Mouse (Mus musculus) forebrain, embryonic 10.5 days (tissue): Measurements from ENCODE around the gene Tor3a. TPM values are rescaled to one million over a fixed set of nuclear protein-coding genes. Genes with fewer than 3 reads are reported as not detected.
"Not testable (repeated sequence)": the region's sequence is repeated elsewhere in the genome, so short reads cannot be mapped to it uniquely, and the experiment has no call there.

Experiments used
- DNase-seq: peaks from one replicate; pipeline ENCODE4 v3.0.0-alpha.2; 2017; ENCODE audit warnings: low spot score; ENCODE audit errors: extremely low spot score
- H3K27ac ChIP-seq: fragments of 300-500 bp; sonication (generic); 2 replicates; pipeline ENCODE4 v1.5.1; 2016; ENCODE audit warnings: mild to moderate bottlenecking
- H3K27me3 ChIP-seq: fragments of 300-500 bp; sonication (generic); 2 replicates; pipeline ENCODE4 v1.6.1; 2016; ENCODE audit warnings: mild to moderate bottlenecking; ENCODE audit not compliant: poor library complexity, severe bottlenecking
- H3K36me3 ChIP-seq: fragments of 300-500 bp; sonication (generic); replicated peaks from 2 replicates; pipeline ENCODE4 v1.6.1; 2016; ENCODE audit warnings: mild to moderate bottlenecking, moderate library complexity
- H3K4me1 ChIP-seq: fragments of 300-500 bp; sonication (generic); 2 replicates; pipeline ENCODE4 v1.6.1; 2016
- H3K4me3 ChIP-seq: fragments of 300-500 bp; sonication (generic); 2 replicates; pipeline ENCODE4 v1.5.1; 2016; ENCODE audit warnings: mild to moderate bottlenecking, moderate library complexity
- H3K9me3 ChIP-seq: fragments of 300-500 bp; sonication (generic); 2 replicates; pipeline ENCODE4 v1.6.1; 2016; ENCODE audit warnings: mild to moderate bottlenecking, moderate library complexity
- WGBS: fragments of 180-500 bp; shearing (Covaris S2); methylation state at CpG from one replicate; pipeline ENCODE4 v1.1.7; 2016; 5-methylcytosine and 5-hydroxymethylcytosine counted together
- polyA plus RNA-seq: library from polyadenylated mRNA; unstranded; fragments of >200 nt; fragmentation: Nextera tagmentation; extraction: Ambion mirVana; gene quantifications from 2 replicates; pipeline ENCODE4 v1.2.1, GENCODE M21; 2016

Tor3a gene
- polyA plus RNA-seq, 1 experiment from 2014 or later, result 6.2 TPM

DNA sequence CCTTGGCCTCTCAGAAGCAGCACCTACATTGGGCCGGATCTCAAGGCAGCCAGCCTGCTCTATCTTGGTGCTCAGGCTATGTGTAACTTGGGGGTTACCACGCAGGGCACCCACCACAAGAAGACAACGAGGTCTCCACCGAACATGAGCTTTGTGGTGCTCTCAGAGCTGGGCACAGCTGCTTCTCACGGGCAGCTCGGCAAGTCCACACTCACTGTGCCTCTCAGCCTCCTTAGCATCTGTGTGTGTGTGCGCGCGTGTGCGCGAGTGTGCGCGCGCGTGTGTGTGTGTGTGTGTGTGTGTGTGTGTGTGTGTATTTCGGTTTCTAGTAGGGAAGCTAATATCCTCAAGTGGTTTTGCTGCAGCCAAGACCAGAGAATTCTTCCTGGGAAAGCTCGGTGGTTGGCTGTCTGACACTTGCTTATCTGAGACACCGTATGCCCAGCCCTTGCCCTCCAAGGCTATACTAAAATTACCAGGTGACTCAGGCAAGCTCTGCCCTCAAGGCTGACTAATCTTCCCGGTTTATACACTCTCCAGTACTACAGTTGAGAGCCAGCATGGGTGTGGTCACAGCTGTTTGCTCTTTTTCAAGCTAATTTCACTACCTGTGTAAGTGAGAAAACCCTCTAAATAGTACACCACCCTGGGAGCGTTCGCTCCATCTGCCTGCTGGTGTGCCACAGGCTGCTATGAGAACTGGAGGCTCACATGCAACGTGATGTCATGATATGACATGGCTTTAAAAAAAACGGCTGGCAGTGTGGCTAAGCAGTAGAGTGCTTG lies 6.8 kb downstream of the Tor3a start:
- no peak overlapping the region for H3K4me3 ChIP-seq
- 88% methylated on average over 23 of the region's 23 CpGs for WGBS
- H3K36me3 ChIP-seq, result no peaks in the 10 kb centered on the region; the same call in 1 of the 2 replicates
- no peaks in the 10 kb centered on the region for H3K9me3 ChIP-seq
- H3K27me3 ChIP-seq, result peaks cover 3% of the 10 kb centered on the region; the same call in 1 of the 2 replicates
- DNase-seq, result no peak
- no peak overlapping the region for H3K27ac ChIP-seq
- peaks cover 21% of the 10 kb centered on the region for H3K4me1 ChIP-seq

DNA sequence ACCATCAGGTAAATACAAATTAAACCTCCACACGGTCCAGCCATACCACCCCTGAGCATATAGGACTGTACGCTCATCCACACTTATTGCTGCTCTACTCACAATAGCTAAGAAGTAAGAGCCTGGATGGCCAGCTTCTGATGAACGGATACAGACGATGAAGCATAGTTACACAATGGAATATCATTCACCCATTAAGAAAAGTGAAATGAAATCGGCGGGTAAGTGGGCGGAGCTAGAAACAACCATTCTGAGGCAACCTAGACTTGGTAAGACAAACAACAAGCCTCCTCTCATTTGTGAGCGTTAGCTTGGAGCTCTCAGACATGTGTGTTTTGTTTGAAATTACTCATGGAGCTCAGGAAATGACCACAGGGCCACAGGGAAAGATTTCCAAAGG lies 8.4 kb downstream of the Tor3a start:
- Histone ChIP-seq H3K36me3 (peaks cover 6% of the 10 kb centered on the region; the same call in 1 of the 2 replicates), H3K4me1 (peaks cover 21% of the 10 kb centered on the region), H3K9me3 (no peaks in the 10 kb centered on the region), H3K4me3 (no peak overlapping the region), H3K27ac (no peak overlapping the region), H3K27me3 (no peaks in the 10 kb centered on the region; the same call in 1 of the 2 replicates)
- no peak for DNase-seq
- 92% methylated on average over 8 of the region's 8 CpGs for WGBS

DNA sequence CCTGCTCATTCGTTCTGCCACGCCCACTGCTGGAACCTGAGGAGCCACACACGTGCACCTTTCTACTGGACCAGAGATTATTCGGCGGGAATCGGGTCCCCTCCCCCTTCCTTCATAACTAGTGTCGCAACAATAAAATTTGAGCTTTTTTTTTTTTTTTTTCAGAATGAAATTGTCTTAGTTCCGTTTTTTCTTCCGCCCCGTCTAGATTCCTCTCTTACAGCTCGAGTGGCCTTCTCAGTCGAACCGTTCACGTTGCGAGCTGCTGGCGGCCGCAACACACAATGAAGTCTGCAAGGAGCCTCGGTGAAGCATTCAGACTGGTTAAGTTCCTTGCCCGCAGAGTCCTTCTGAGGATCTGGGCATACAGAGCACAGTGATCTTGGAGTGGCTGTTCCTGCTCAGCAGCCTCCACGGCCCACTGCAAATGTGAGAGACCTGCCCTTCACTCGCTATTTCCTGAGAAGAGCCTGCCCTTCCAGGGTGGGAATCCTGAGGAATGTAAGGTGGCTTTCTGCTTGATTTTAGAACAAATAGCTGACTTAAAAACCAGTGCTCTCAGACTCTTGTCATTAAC lies 13.4 kb downstream of the Tor3a start:
- not testable (repeated sequence) for H3K27ac ChIP-seq, H3K4me3 ChIP-seq, H3K27me3 ChIP-seq, DNase-seq, H3K4me1 ChIP-seq, H3K9me3 ChIP-seq
- WGBS, result 77% methylated on average over 21 of the region's 21 CpGs
- peaks cover 16% of the 10 kb centered on the region for H3K36me3 ChIP-seq

DNA sequence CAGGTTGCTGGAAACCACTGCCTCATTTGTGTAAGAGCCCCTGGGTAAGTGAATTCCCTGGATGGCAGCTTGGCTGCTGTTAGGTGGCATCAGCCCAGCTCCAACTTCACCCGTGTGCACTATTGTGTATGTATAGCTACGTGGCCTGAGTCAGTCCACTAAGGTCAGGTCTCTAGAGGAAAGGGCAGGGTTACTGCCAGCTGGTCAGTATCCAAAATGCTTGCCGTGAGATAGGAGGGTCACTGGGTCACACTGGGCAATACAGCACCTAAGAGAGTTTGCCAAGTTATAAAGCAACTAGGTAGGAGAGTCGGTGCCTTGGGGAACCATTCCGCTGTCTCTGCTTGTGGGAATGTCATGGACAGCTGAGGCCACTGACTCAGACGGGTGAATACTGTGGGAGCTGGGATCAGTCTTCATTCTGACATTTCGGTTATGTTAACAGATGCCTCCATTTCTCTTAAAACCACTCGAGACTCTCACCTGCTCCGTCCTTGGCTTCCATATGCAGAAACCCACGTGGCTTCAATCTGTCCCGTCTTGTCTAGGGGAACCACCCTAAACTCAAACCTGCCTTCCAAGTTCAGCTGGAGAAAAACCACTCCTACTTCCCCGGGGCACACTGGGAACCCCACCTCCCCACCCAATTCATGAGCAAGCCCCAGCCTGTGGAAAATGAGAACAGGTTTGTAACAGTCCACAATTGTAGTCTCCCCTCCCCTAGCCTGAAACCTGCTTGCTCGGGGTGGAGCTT lies 14.1 kb downstream of the Tor3a start:
- no peaks in the 10 kb centered on the region for H3K27me3 ChIP-seq
- H3K4me1 ChIP-seq, result peaks cover 2% of the 10 kb centered on the region
- H3K9me3 ChIP-seq, result no peaks in the 10 kb centered on the region
- peaks cover 19% of the 10 kb centered on the region for H3K36me3 ChIP-seq
- DNase-seq, result no peak
- WGBS, result 91% methylated on average over 13 of the region's 13 CpGs
- H3K4me3 ChIP-seq, result no peak overlapping the region
- H3K27ac ChIP-seq, result no peak overlapping the region

DNA sequence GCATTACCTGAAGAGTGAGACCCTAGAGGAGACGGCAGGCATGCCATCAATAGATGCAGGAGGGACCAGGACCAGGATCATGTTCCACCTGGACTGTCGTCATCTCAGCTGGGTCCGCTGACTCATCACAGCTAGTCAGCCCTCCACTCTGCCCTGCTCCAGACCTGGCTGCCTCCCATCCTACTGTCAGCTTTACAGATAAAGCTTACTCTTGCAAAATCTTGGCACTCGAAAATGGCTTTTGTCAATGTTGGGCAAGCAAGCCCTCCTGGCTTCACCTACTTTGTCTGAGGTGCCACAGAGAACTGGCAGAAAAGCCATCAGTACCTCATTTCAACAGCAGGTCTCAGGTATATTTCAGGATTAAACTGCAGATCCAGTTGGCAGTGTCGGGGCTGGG lies 15.5 kb downstream of the Tor3a start:
- H3K4me3 ChIP-seq, result no peak overlapping the region
- H3K4me1 ChIP-seq, result peaks cover 7% of the 10 kb centered on the region
- WGBS, result 90% methylated on average over 5 of the region's 5 CpGs
- no peaks in the 10 kb centered on the region for H3K9me3 ChIP-seq
- H3K36me3 ChIP-seq, result peaks cover 19% of the 10 kb centered on the region
- no peak overlapping the region for H3K27ac ChIP-seq
- no peak for DNase-seq
- no peaks in the 10 kb centered on the region for H3K27me3 ChIP-seq

DNA sequence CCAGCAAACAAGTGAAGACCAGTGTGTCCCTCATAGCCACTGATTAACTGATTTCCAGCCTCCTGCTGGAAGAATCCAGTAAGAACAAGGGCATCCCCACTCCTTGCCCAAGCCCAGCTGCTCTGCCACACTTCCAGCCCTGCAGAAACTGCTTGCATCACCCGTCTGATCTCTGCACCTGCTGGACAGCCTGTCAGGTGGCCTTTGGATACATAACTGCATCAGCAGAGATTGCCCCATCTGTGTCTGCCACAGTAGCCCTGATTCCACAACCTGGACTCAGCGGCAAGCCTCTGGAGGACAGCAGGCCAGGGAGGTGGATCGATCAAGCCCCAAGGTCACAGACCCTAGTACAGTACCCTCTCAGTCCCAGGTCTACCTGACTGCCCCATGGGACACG lies 16.6 kb downstream of the Tor3a start:
- Histone ChIP-seq H3K9me3 (no peaks in the 10 kb centered on the region), H3K36me3 (peaks cover 19% of the 10 kb centered on the region), H3K27ac (no peak overlapping the region), H3K27me3 (no peaks in the 10 kb centered on the region), H3K4me3 (no peak overlapping the region), H3K4me1 (peaks cover 7% of the 10 kb centered on the region)
- WGBS, result 87% methylated on average over 4 of the region's 4 CpGs
- no peak for DNase-seq

DNA sequence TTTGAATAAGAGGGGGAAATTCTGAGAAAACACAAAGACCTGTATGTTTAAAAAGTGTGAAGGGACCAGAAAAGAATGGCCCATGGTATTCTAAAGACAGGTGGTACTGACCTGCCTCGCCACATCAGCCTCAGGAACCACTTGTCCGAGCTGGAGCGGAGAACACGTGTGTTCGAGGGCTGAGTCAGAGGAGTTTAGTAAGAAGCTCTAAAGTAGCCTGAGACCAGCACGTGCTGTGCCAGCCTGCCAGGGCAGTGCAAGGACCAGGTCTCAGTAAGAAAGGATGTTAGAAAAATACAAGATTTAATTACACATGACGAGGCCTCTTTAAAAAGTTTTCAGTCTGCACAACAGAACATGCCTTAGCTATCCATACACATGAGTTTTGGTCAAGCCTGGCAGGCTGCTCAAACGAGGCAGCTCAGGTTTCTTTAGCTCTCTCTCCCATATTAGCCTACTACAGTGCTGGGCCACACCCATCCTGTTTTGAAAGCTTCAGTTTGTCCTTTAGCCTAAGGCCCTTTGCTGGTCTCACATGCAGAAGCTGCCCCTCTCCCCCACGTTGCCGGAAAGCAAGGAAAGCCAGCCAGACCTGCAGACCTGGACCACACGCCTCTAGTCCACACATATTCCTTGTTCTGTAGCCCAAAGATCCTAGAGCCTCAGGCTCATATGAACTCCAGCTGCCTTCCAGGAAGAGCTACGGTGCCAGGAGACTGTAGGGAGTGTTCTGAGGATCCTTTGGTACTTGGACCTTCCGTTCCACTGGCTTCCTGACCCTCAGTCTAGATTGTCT lies 19.2 kb downstream of the Tor3a start:
- WGBS, result 78% methylated on average over 13 of the region's 13 CpGs
- Histone ChIP-seq H3K27me3 (no peaks in the 10 kb centered on the region), H3K27ac (0 out of 2 replicates have a peak overlapping the region, but pooled peaks have one; percentile 17), H3K4me3 (no peak overlapping the region), H3K9me3 (no peaks in the 10 kb centered on the region), H3K4me1 (peaks cover 11% of the 10 kb centered on the region), H3K36me3 (peaks cover 16% of the 10 kb centered on the region)
- DNase-seq, result no peak

DNA sequence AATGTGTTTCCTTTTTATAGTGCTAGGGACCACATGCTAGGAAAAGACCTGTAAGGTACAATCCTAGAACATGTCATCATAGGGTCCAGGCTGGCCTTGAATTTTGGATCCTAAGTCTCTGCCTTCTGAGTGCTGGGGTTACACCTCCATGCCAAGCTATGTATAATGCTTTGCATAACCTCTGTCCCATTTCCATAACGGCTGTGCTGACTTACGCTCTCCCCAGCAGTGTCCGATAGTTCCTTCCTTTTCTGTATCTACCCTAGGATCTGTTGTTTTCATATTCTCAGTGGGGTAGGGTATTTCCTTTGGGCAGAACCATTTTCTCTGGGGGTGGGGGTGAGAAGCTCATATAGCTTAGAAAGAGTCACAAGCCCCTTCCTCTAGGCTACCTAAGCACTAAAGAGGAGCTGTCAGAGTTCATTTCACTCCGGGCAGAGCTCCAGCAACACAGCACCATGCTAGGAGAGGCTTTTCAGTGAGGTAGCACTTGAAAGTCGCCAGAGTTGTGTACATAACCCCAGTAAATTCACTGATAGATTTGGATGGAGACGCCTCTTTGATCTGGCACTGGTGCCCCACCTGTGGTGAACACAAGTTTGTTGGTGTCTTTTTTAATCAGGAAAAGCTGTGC lies 21.9 kb downstream of the Tor3a start:
- H3K27me3 ChIP-seq, result no peaks in the 10 kb centered on the region
- no peak overlapping the region for H3K27ac ChIP-seq
- H3K36me3 ChIP-seq, result peaks cover 29% of the 10 kb centered on the region
- 77% methylated on average over 6 of the region's 6 CpGs for WGBS
- H3K9me3 ChIP-seq, result no peaks in the 10 kb centered on the region
- peaks cover 11% of the 10 kb centered on the region for H3K4me1 ChIP-seq
- no peak for DNase-seq
- H3K4me3 ChIP-seq, result no peak overlapping the region

DNA sequence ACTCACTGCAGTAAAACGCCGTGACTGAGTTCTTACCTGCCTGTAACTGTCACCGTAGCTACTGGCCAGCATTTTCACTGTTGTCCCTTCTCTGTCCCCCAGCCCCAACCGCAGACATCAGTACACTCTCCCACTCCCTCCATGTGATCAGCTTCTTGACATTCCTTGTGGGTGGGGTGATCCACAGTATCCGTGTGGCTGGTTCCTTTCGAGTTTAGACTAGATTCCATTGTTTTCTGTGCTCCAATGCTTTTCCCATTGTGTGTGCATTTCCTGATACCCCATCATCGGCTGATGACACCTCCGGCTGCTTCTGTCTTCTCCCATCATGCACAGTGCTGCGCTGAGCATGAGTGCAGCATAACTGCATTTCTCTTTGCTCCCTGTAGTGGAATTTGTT lies 23.5 kb downstream of the Tor3a start:
- 86% methylated on average over 9 of the region's 9 CpGs for WGBS
- Histone ChIP-seq H3K4me1 (peaks cover 16% of the 10 kb centered on the region), H3K36me3 (peaks cover 33% of the 10 kb centered on the region), H3K27ac (no peak overlapping the region), H3K4me3 (no peak overlapping the region), H3K9me3 (no peaks in the 10 kb centered on the region), H3K27me3 (no peaks in the 10 kb centered on the region)
- DNase-seq, result no peak

DNA sequence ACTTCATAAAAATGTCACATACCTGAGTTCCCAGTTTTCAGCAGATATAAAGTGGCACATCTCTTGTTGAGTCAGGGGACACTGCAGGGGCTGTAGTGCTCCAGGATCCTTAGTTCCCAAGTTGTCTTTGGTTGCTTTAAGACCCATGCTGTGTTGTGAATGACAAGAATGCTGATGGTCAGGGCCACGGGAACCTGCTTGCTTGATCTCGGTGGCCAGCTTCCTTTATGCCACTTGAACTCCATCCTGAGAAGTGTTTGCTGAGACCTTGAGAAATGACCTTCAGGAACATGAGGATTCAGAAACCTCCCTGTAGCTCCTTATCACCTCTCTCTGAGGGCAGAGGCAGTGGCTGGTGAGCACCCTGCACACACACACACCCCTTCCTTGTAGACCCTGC lies 25.5 kb downstream of the Tor3a start:
- WGBS, result 52% methylated on average over 2 of the region's 2 CpGs
- Histone ChIP-seq H3K27me3 (no peaks in the 10 kb centered on the region), H3K27ac (no peak overlapping the region), H3K4me3 (no peak overlapping the region), H3K4me1 (peaks cover 28% of the 10 kb centered on the region), H3K36me3 (peaks cover 31% of the 10 kb centered on the region), H3K9me3 (no peaks in the 10 kb centered on the region)
- DNase-seq, result no peak

DNA sequence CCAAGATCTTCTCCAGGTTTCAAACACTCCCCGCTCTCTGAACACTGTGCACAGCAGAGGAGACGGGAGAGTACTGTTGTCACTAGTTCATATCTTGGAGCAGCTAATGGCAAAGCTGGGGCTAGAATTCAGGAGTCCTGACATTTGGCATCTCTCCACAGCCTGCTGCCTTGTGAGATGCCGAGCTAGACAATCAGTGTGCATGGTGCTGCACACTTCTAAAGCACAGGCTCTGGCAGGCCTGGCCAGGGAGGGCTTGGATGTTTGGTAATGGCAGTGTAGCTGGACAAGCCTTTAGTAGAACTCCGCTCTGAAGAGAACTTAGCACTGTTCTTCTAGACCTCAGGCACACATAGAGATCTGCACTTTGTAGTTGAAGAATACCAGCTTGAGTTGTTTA lies 28.2 kb downstream of the Tor3a start:
- H3K4me1 ChIP-seq, result peaks cover 41% of the 10 kb centered on the region
- WGBS, result 90% methylated on average over 4 of the region's 4 CpGs
- H3K27ac ChIP-seq, result no peak overlapping the region
- no peak overlapping the region for H3K4me3 ChIP-seq
- peaks cover 58% of the 10 kb centered on the region for H3K36me3 ChIP-seq
- no peaks in the 10 kb centered on the region for H3K9me3 ChIP-seq
- peak; percentile 9 for DNase-seq
- no peaks in the 10 kb centered on the region for H3K27me3 ChIP-seq
